Mouse (Mus musculus) heart, embryonic 14.5 days (tissue): ENCODE measurements at regions not wholly inside any gene's neighbourhood (a gene's known extent, or its start where the extent isn't known, plus 50 kb on each side); places are given as distances from the start of the nearest gene placed in this dataset.
"Not testable (repeated sequence)": the region's sequence is repeated elsewhere in the genome, so short reads cannot be mapped to it uniquely, and the experiment has no call there.

Source experiments
- ATAC-seq: fragments of 200-750 bp; cut with Nextera tagmentation; 2 replicates; pipeline ENCODE4 v1.8.0; 2017; ENCODE audit warnings: low read depth, moderate TSS enrichment; ENCODE audit not compliant: insufficient number of reproducible peaks, insufficient read depth, low FRiP score
- H3K27ac ChIP-seq, 2 experiments: fragments of 200-500 bp in 1 of 2; fragments of 300-500 bp in 1 of 2; sonication (generic) in 1 of 2; replicated peaks in 1 of 2; 2 replicates each; pipeline ENCODE4 v1.5.1; 2012 to 2014; ENCODE audit warnings: low read depth in 2 of 2, low read length in 2 of 2, control low read depth in 1 of 2, mild to moderate bottlenecking in 1 of 2, mixed read lengths in 1 of 2; ENCODE audit not compliant: control insufficient read depth in 1 of 2, insufficient read depth in 1 of 2
- H3K27me3 ChIP-seq: fragments of 300-500 bp; sonication (generic); 2 replicates; pipeline ENCODE4 v1.6.1; 2014; ENCODE audit warnings: mild to moderate bottlenecking, low read length, control low read depth; ENCODE audit not compliant: control insufficient read depth, insufficient read depth
- H3K36me3 ChIP-seq: fragments of 300-500 bp; sonication (generic); 2 replicates; pipeline ENCODE4 v1.6.1; 2014; ENCODE audit warnings: mild to moderate bottlenecking, control low read depth, low read length, mixed read lengths; ENCODE audit not compliant: control insufficient read depth, insufficient read depth
- H3K4me1 ChIP-seq, 2 experiments: fragments of 200-500 bp in 1 of 2; fragments of 300-500 bp in 1 of 2; sonication (generic) in 1 of 2; 2 replicates each; pipeline ENCODE4 v1.6.1; 2012 to 2014; ENCODE audit warnings: low read length in 2 of 2, control low read depth in 1 of 2, mixed read lengths in 1 of 2; ENCODE audit not compliant: control insufficient read depth in 2 of 2, insufficient read depth in 2 of 2
- H3K4me2 ChIP-seq: fragments of 300-500 bp; sonication (generic); 2 replicates; pipeline ENCODE4 v1.6.1; 2014; ENCODE audit warnings: mild to moderate bottlenecking, low read length
- H3K4me3 ChIP-seq, 2 experiments: fragments of 200-500 bp in 1 of 2; fragments of 300-500 bp in 1 of 2; sonication (generic) in 1 of 2; 2 replicates each; pipeline ENCODE4 v1.5.1; 2012 to 2014; ENCODE audit warnings: low read length in 2 of 2, mild to moderate bottlenecking in 2 of 2, control low read depth in 1 of 2, low read depth in 1 of 2, moderate library complexity in 1 of 2; ENCODE audit not compliant: control insufficient read depth in 1 of 2, insufficient read depth in 1 of 2
- H3K9ac ChIP-seq: fragments of 300-500 bp; sonication (generic); 2 replicates; pipeline ENCODE4 v1.6.1; 2014; ENCODE audit warnings: mild to moderate bottlenecking, low read length
- H3K9me3 ChIP-seq: fragments of 300-500 bp; sonication (generic); 2 replicates; pipeline ENCODE4 v1.6.1; 2016; ENCODE audit warnings: low read length, control low read depth; ENCODE audit not compliant: control insufficient read depth
- WGBS: fragments of 180-500 bp; shearing (Covaris S2); extraction: QIAGEN DNeasy Blood & Tissue Kit; methylation state at CpG from one replicate; pipeline ENCODE4 v1.1.7; 2014; 5-methylcytosine and 5-hydroxymethylcytosine counted together

DNA sequence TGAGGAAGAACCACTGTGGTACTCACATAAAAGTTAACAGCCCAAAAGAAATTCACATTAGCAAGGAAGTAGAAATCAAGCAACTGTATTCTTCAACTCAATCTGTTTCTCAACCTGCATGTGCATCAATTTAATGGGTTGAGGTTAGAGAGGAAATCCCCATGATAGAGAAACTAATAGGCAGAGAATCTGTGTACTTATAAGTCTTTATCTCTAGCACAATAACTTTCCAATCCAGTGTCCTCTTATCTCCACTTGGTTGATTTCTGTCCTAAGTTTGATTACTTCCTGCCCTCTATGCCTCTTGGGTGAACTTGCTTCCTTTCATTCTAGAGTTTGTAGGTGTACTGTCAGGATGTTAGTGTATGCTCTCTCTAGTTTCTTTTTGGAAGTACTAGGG, 925.6 kb upstream of the Zfp386 start:
- ATAC-seq = no peak
- Histone ChIP-seq H3K4me1 (no peaks in the 10 kb centered on the region), H3K9ac (no peak overlapping the region), H3K27me3 (no peaks in the 10 kb centered on the region), H3K27ac (no peak overlapping the region), H3K9me3 (0 out of 2 replicates have a peak, but pooled peaks cover 5% of the 10 kb centered on the region), H3K36me3 (no peaks in the 10 kb centered on the region), H3K4me2 (no peak overlapping the region), H3K4me3 (no peak overlapping the region)

DNA sequence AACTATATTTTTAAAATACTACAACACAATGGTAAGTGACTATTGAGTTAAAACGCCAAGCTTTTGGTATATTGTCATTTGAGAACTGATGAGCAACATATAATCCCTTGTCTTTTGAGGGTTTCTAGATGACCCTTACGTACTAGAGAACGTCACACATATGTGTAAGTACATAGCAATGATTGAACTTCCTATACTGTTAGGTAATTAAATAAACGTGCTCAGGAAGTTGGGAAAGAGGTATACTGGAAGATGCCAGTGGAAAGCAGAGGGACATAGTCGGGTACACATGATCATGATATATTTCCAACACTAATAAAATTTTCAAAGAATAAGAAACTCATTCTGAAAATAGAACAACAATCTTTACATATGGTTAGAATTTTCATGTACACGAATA, 914.6 kb upstream of the Zfp386 start:
- not testable (repeated sequence) for ATAC-seq, H3K27me3 ChIP-seq, H3K27ac ChIP-seq, H3K4me1 ChIP-seq, H3K4me3 ChIP-seq, H3K9ac ChIP-seq, H3K9me3 ChIP-seq, H3K4me2 ChIP-seq, H3K36me3 ChIP-seq
- WGBS = 47% methylated on average over 3 of the region's 6 CpGs

DNA sequence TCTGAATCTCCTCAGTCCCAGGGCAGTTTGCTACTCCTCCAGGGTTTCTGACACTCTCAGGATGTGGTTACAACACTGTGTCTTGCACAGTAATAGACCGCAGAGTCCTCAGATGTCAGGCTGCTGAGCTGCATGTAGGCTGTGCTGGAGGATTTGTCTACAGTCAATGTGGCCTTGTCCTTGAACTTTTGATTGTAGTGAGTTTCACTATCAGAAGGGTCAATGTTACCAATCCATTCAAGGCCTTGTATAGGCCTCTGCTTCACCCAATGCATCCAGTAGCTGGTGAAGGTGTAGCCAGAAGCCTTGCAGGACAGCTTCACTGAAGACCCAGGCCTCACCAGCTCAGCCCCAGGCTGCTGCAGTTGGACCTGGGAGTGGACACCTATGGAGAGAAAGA, 902.1 kb upstream of the Zfp386 start:
- H3K4me3 ChIP-seq, H3K4me1 ChIP-seq, H3K36me3 ChIP-seq, ATAC-seq, H3K9ac ChIP-seq, H3K27me3 ChIP-seq, H3K27ac ChIP-seq, H3K9me3 ChIP-seq, H3K4me2 ChIP-seq: not testable (repeated sequence)
- 82% methylated on average over 1 of the region's 1 CpGs for WGBS

- H3K27me3 ChIP-seq, H3K9ac ChIP-seq, H3K36me3 ChIP-seq, ATAC-seq, H3K9me3 ChIP-seq, H3K4me2 ChIP-seq, H3K4me1 ChIP-seq, H3K4me3 ChIP-seq, H3K27ac ChIP-seq: not testable (repeated sequence)
- WGBS = 61% methylated on average over 2 of the region's 2 CpGs
Measured at GRCm38 (mm10) chr12:115146471-115146870, 901.1 kb upstream of the Zfp386 start.

DNA sequence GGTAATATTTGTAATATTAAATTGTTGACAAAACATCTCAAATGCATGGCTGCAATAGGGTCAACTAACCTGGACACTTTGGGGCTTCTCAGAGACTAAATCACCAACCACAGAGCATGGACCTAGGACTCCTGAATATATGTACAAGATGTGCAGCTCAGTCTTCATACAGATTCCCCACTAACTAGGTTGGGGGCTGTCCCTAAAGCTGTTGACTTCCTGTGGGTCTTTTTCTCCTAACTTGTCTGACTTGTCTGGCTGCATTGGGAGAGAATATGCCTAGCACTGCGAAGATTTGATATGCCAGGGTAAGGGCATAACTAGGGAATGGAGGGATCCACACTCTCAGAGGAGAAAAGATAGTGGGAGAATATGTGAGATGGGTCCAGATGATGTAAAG, 895.6 kb upstream of the Zfp386 start:
- ATAC-seq = not testable (repeated sequence)
- 53% methylated on average over 1 of the region's 1 CpGs for WGBS

DNA sequence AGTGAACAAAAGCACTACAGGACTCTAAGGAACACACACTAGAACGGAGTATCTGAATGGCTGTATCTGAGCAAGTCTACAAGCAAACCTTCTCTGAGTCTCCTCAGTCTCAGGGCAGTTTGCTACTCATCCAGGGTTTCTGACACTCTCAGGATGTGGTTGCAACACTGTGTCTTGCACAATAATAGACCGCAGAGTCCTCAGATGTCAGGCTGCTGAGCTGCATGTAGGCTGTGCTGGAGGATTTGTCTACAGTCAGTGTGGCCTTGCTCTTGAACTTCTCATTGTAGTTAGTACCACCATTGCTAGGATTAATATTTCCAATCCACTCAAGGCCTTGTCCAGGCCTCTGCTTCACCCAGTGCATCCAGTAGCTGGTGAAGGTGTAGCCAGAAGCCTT, 889.3 kb upstream of the Zfp386 start:
- not testable (repeated sequence) for H3K27me3 ChIP-seq, H3K4me2 ChIP-seq, H3K36me3 ChIP-seq, H3K9me3 ChIP-seq, H3K27ac ChIP-seq, H3K9ac ChIP-seq, ATAC-seq, H3K4me3 ChIP-seq, H3K4me1 ChIP-seq
- 63% methylated on average over 2 of the region's 2 CpGs for WGBS

More for the DNA sequence above, 895.6 kb upstream of the Zfp386 start:
- not testable (repeated sequence) for H3K27me3 ChIP-seq, H3K4me1 ChIP-seq, H3K4me2 ChIP-seq, H3K4me3 ChIP-seq, H3K36me3 ChIP-seq, H3K9me3 ChIP-seq, H3K9ac ChIP-seq, H3K27ac ChIP-seq

- H3K9me3 ChIP-seq, H3K27ac ChIP-seq, H3K36me3 ChIP-seq, ATAC-seq, H3K4me3 ChIP-seq, H3K9ac ChIP-seq, H3K27me3 ChIP-seq, H3K4me2 ChIP-seq, H3K4me1 ChIP-seq: not testable (repeated sequence)
- WGBS = 28% methylated on average over 1 of the region's 2 CpGs
Measured at GRCm38 (mm10) chr12:115158717-115159232, 888.7 kb upstream of the Zfp386 start.

GRCm38 (mm10) chr12:115165499-115165898, 882.0 kb upstream of the Zfp386 start:
- H3K27me3 ChIP-seq, H3K27ac ChIP-seq, H3K4me3 ChIP-seq, ATAC-seq, H3K4me2 ChIP-seq, H3K36me3 ChIP-seq, H3K4me1 ChIP-seq, H3K9me3 ChIP-seq, H3K9ac ChIP-seq: not testable (repeated sequence)
- WGBS = 36% methylated on average over 2 of the region's 2 CpGs
